Mouse (Mus musculus): ENCODE measurements around the gene Rpa2.
"Not testable (repeated sequence)": the region's sequence is repeated elsewhere in the genome, so short reads cannot be mapped to it uniquely, and the experiment has no call there.

Gene Rpa2

DNA sequence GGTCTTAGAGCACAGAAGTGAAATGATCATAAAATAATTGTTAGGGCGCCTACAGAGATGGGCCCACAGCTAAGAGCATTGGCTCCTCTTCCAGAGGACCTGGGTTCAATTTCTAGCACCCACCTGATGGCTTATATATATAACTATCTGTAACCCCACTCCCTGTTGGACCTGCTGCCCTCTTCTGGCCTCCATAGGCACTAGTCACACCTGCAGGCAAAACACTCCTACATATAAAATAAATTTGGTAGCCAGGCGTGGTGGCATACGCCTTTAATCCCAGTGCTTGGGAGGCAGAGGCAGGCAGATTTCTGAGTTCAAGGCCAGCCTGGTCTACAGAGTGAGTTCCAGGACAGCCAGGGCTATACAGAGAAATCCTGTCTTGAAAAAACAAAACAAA, 5.0 kb upstream of the Rpa2 start:
- not testable (repeated sequence) for DNase-seq

DNA sequence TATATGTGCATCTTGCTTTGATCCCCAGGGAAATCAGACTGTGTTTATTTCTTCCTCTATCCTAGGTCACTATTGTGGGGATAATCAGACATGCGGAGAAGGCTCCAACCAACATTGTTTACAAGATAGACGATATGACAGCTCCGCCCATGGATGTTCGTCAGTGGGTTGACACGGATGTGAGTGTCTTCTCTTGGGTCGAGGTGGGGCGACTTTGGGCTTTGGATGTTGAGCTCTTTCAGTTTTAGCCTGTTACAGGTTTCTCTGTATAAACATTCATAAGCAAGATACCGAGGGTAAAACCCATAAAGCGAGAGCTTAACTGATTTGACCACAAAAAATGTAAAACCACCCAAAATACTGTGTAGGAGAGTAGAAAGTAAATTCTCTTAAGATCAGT, 3.6 kb downstream of the Rpa2 start:
- no peak for DNase-seq

DNA sequence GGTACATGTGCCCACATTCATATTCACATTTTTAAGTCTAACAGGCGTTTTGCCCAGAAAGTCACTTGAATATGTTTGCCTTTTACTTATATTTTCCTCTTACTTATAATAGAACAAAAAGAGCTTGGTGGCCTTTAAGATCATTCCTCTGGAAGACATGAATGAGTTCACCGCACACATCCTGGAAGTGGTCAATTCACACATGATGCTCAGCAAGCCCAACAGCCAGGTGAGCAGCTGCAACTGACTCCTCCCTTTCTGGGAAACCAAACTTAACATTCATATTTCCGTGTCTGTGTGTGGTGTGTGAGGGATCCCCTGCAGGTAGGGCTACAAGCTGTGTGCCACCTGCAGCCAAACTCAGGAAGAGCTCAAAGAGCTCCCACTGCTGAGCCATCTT, 6.8 kb downstream of the Rpa2 start:
- DNase-seq: no peak

DNA sequence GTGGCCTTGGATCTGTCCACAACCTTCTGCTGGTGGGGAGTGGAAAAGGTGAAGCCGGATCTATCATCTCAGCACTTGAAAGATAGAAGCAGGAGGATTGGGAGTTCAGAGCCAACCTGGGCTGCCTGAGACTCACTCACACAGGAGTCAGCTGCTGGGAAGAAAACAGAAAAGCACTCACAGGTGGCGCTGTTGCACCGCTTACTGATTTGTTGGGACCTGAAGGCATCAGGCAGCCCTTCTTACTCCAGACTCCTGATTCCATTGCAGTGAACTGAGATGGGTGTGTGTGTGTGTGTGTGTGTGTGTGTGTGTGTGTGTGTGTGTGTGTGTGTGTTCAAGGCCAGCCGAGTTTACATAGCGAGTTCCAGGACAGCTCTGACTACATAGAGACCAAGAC, 8.6 kb downstream of the Rpa2 start:
- peak; percentile 75 for DNase-seq

DNA sequence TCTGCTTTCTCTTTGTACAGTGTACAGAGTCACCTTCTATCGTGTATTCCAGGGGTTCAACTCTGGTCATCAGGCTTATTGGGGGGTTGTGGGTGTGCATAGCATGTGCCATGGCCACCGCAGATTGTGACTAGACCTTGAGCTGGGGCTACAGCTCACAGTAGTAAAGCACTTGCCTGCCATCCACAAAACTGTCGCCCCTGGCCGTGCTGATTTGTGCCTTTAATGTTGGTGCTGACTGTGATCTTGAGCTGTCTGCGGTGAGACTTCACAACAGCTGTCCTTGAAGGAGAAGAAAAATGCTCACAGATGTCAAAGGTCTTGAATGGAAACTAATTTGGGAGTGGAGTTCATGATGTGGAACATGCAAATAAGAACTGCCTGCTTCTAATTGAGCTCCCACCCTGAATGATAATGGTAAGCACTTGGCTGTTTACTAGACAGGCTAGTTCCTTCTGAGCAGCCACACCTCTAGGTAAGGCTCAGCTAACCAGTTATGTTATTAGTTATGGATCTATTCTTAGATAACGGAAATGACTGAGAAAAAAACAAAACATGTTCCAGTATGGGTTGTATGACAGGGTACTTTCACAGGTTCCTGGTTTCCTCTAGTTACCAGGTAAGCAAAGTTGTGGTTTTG, 10.6 kb downstream of the Rpa2 start:
- no peak for DNase-seq

DNA sequence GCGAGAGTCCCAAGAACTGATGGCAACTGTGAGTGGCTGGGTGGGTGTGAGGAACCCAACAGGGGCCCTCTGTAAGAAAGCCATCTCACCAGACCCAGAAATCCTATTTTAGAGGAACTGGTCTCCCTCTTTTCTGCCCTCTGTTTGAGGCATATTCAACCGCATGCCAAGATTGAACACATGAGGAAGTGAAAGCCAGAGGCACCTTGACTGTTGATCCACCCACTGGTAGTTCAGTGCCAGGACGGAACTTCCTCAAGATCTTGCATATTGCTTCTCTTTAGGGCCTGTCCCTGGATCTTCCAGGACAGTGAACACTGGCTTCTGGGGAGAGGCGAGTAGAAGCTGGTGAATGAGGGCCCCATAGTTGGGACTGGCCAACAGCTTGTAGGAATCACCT, 12.2 kb downstream of the Rpa2 start:
- DNase-seq: no peak

DNA sequence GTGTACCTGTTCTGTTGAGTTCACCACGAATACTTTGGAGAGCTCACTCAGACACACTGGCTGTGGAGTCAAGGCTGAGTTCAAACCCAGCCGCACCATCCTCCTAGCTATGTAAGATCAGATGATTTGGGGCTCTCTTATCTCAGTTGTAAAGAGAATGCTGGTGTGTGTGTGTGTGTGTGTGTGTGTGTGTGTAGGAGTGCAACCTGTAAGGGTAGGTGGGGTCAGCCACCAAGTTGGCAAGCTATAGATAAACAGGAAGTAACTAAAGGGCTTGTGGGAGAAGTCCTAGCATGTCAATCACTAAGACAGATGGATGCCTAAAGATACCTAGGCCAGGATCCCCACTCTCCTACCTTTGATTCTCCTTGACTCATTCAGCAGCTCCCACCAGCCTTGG, 15.6 kb downstream of the Rpa2 start:
- DNase-seq: no peak

DNA sequence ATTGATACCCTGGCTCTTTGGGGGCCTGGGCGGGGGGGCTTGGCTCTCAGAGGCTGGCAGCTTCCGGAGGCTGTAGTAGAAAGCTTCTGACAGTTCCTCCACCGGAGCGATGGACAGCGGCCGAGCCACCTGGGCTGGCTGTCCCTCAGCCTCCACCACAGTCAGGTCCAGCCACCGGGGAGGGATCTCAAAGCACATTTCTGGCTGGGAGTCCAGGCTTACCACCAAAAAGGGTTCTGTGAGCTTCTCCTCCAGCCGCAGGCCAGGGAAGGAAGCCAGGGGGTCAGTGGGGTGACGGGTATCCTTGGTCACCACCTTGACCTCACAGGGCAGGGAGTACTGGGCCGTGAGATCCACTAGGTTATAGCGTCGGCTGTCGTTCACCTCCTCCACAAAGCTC, 17.1 kb downstream of the Rpa2 start:
- no peak for DNase-seq

DNA sequence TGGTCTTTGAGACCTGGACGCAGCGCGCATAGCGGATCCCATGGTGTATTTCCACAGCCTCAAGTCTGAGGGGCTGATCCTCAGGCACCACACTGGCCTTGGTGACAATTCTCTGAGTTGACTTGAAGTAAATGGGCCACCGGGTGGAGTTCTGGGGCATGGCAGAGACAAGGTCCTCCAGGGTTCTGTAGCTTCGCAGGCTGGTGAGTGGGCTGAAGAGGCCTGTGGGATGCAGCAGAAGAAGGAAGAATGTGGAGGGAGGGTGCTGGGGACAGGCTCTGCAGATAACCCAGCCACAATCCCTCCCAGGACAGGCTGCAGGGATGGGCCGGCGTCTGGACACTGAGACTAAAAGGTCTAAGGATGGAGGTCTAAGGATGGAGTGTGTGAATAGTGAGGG, 21.6 kb downstream of the Rpa2 start:
- DNase-seq: no peak

DNA sequence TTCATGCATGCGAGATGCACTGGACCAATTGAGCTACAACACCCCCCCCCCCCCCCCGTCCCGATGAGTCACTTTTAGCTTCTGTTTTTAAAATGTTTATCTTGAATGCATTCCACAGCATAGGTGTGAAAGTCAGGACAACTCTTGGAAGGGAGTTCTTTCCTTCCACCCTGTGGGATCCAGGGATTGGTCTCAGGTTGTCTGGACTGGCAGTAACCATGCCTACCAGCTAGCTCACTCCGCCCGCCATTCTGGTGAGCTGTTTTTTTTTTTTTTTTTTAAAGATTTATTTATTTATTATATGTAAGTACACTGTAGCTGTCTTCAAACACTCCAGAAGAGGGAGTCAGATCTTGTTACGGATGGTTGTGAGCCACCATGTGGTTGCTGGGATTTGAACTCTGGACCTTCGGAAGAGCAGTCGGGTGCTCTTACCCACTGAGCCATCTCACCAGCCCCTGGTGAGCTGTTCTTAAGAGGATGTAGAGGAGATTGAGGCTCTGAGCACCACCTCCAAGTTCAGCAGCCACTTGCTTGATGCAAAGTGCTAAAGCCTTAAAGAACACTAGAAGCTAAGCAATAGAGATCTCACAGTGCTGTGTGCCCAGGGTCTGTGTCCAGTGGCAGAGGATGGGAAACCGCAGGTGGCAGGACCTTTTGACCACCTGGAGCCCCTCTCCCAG, 25.3 kb downstream of the Rpa2 start:
- not testable (repeated sequence) for DNase-seq

DNA sequence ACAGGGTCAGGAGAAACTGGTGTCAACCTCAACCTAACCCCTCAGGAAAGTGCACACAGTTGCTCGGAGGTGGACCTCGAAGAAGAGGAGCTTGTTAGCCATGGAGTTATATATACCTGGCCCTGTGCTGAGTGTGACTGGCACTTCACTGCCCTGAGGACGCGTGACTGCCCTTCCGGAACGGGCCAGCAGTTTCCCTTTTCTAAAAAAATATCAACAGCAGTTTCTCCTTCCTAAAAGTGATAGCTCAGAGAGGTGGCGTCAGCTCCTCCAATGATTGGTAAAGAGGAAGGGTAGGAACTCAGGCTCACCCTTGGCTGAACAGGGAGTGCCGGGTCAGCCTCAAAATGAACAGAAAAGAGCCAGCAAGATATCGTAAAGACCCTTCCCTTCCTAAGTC, 25.9 kb downstream of the Rpa2 start:
- no peak for DNase-seq

DNA sequence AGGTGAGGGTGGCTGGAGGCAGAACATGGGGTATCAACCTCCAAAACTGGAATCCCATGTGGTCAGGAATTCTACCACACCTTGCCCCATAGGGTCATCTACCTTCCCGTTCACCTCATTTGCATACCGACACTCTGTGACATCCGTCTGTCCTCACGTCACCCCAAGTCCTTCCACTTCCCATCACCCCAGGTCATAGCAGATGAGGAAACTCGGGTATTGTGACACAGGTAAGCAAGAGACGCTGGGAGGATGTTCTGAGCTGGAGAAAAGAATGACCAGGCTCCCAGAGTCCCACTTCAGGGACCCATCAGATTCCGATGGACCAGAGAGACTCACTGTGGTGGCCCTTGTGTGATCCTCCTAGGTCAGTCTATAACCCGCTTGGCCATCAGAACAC, 26.6 kb downstream of the Rpa2 start:
- DNase-seq: no peak

DNA sequence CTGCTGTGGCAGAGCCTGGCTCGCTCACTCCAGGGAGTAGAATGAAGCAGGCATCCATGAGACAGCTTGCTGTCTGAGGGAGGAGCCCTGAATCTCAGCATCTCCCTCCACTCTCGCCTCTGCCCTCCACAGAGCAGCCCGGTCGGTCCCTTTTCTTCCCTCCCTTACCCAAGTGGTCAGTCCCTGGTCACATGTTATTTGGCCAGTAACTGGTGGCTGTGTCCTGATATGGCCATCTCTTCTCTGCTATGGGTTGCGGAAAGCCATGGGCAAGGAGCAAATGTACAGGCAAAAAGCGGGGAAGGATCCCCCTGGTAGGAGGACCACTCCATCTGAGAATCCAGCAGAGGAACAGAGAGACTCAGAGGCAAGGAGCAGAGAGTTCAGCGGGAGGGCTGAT, 27.0 kb downstream of the Rpa2 start:
- DNase-seq: no peak

DNA sequence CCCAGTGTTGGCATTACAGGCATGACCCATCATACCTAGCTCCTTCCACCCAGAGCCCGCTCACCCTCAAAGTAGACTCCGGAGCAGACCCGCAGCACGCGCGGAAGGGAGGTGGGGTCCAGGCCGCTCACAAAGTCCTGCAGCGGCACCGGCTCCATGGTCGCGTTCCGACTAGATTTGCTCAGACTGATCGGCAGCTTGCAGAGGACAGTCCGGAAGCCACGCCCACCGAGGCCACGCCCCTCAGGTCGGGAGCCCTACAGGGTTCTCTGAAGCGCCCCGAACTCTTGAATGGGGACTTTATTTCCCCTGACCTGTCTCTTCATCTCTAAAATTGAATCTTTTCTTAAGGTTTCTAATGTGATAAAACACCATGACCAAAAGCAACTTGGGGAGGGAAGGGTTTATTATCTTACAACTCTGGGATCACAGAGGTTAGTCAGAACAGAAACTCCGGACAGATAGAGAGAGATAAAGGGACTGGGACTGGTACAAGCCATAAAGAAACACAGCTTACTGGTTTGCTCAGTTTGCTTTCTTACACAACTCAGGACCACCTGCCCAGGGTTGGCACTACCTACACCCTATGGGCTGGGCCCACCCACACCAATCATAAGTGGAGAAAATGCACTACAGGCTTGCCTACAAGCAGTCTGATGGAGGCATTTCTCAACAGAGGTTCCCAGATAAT, 28.2 kb downstream of the Rpa2 start, which contains the start of gene Themis2:
Gene Themis2 (minus strand): TSS at position 192 of the 691 bp plus-strand sequence.
- peak; percentile 63 for DNase-seq

DNA sequence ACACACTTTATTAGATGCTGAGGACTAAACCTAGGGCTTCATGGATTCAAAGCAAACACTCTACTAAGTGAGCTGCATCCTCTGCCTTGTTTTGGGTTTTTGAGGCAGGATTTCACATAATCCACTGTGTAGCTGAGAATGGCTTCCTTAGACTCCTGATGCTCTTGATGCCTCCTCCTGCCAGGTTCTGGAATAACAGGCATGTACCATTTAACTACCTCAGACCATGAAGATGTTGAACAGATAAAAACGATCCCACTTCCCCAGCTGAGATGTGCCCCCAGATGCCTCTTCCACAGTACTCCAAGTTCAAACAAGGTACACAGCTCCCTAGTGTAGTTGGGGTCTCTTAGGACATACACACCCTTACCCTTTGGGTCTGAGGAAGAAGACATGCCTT, 29.3 kb downstream of the Rpa2 start:
- no peak for DNase-seq

DNA sequence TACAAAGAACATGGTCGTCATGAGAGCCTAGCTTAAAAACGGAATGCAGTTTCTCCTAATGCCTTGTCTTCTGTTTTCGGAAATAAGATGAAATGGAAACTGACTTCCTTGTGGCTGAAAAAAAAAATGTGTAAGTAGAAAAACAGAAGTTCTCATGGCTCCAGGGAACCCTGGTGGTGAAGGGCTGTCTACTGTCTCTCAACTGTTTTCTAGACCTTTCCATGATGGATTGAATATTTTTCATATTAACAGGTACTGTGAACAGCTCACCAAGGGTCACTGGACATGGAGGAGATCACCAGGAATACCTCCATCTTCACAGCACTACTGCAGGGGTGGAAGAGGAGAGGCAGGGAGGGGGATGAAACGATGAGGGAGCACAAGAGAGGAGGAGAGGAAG, 29.9 kb downstream of the Rpa2 start:
- no peak for DNase-seq

DNA sequence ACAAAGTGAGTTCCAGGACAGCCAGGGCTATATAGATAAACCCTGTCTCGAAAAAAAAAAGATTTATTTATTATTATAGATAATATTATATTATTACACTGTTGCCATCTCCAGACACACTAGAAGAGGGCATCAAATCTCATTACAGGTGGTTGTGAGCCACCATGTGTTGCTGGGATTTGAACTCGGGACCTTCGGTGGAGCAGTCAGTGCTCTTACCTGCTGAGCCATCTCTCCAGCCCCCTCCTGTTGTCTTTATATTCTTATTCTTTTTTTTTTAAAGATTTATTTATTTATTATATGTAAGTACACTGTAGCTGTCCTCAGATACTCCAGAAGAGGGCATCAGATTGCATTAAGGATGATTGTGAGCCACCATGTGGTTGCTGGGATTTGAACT, 30.5 kb downstream of the Rpa2 start:
- not testable (repeated sequence) for DNase-seq

DNA sequence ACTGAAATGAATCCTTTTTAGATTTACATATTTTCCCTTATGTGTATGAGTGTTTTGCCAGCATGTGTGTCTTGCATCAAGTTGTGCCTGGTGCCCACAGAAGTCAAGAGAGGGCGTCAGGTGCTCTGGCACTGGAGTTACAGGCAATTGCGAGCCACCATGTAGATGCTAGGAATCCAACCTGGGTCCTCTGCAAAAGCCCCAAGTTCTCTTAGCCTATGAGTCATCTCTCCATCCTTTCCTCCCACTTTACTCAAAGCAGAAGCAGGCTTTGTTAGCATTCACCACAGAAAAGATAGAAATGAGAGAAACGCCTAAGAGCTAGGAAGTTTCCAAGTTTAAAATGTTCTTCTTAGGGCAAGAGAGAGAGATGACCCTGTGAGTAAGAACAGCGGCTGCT, 31.7 kb downstream of the Rpa2 start:
- DNase-seq: no peak

DNA sequence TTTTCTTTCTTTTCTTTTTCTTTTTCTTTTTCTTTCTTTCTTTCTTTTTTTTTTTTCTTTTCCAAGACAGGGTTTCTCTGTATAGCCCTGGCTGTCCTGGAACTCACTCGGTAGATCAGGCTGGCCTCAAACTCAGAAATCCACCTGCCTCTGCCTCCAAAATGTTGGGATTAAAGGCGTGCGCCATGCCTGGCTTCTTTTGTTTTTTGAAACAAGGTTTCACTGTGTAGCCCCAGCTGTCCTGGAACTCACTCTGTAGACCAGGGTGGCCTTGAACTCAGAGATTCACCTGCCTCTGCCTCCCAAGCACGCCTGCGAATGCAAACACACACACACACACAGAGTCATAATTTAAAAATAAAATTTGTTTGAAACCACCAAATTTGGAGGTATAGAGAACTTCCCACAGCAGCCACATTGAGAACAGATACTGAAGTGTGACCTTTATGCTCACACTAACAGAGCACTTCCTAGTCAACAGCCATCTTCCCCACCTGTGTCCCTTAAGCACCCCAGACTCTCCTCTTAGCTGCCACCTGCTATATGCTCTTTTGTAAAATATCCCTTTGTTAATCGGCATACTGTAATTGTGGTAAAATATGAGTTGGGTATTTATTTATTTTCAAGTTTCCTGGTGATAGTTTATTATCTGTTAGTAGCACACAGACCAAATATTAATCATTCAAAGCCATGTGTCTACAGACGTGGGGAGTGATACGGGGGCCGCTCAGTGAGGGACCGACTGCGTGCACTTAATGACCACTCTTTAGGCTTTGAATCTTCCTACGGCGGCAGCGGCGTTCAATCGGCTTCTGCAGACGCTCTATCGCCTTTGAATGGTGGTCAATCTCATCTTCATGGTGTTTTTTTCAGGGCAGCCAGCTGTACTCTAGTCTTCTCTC, 33.3 kb downstream of the Rpa2 start:
- no peak for DNase-seq

DNA sequence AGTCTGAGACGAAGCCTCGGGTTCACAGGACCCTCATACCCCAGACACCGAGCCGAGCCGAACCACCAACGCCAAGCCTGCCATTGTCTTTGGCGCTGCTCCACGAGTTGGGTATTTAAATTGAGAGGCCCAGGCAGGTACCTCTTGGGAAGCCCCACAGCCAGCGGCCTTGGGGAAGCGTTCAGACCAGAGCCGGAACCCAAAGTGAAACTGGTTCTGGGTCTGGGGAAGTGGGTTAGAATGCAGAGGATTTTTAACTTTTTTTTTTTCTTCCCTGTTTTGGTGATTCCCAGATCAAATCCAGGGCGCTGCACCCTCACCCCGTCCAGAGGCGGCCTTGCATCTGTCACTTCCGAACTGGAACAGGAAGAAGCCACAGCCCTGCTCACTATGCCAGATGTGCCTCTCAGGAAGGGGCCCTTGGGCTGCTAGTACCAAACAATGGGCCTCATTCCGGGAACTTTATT, 34.1 kb downstream of the Rpa2 start:
- DNase-seq: no peak

DNA sequence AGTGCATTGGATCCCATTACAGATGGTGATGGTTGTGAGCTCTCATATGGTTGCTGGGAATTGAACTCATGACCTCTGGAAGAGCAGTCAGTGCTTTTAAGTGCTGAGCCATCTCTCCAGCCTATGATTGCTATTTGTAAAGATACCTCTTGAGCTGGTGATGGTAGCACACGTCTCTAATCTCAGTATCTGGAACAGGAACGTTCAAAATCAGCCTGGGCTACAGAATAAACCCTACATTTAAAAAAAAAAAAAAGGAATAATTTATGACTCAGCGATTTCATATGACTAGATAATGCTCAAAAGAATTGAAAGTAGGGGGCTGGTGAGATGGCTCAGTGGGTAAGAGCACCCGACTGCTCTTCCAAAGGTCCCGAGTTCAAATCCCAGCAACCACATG, 35.1 kb downstream of the Rpa2 start:
- no peak for DNase-seq

DNA sequence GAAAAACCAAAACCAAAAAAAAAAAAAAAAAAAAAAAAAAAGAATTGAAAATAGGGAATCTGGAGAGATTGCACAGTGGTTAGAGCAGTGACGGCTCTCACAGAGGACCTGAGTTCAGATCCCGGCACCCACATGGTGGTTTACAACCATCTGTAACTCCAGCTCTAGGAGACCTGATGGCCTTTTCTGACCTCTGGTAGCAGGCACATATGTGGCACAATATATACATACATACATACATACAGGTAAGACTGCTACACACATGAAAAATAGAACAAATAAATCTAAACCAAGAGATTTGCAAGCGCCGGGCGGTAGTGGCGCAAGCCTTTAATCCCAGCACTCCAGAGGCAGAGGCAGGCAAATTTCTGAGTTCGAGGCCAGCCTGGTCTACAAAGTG, 35.7 kb downstream of the Rpa2 start:
- no peak for DNase-seq

DNA sequence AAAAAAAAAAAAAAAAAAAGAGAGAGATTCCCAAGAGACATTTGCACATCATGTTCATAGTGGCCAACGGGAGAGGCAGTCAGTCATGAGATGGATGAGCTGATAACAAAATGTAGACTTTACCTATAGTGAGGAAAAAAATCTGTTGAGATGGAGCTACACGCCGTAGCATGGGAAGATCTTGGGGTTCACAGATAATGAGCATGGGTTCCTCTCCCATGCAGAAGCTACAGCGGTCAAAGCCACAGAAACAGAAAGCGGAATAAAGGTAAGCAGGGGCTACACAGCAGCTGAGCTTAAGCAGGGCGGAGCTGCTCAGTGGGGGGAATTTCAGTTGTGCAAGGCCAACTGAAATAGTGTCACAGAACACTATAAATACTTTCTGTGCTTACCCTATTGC, 36.2 kb downstream of the Rpa2 start:
- no peak for DNase-seq
